Mouse (Mus musculus): Measurements from ENCODE around the gene Ror1. TPM values are rescaled to one million over a fixed set of nuclear protein-coding genes. Genes with fewer than 3 reads are reported as not detected.

The Ror1 gene
- polyA plus RNA-seq, 1 experiment, result 0.06 TPM

DNA sequence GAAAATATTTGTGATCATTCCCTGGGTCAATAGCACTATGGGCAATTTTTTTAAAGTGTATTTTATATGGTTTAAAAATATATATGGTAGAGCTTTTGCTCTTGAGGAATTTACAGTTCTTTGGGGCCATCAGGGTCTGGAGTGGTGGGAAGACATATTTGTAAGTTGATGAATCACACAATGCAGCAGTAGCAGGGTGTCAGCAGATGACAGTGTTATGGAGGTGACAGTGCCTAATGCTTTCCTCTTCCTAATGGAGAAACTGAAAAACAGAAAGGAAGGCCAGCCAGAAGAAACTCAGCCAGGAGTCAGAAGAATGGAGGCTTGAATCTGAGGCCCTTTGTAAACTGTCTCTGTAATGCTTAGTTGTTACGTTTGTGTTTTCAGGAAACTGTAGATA is 181.4 kb downstream of the Ror1 start:
- H3K27me3 ChIP-seq (ENCODE audit: control insufficient read depth, insufficient read depth, insufficient read length), result no peaks in the 10 kb centered on the region
- H3K36me3 ChIP-seq (ENCODE audit: control insufficient read depth, insufficient read depth), result no peaks in the 10 kb centered on the region
- H3K79me2 ChIP-seq (ENCODE audit: control insufficient read depth, insufficient read depth), result no peaks in the 10 kb centered on the region
- H3K4me2 ChIP-seq (ENCODE audit: low read depth), result no peak overlapping the region
- H3ac ChIP-seq (ENCODE audit: control insufficient read depth, insufficient read length), result no peak overlapping the region
- no peak overlapping the region for H3K4me3 ChIP-seq
- TF ChIP-seq REST (IDR thresholded peaks at IDR 0.05; ENCODE audit: insufficient read depth, insufficient read length) (no peak), SRF (IDR thresholded peaks at IDR 0.05; ENCODE audit: control insufficient read depth, insufficient read length, low read depth) (no peak), USF1 (IDR thresholded peaks at IDR 0.05; ENCODE audit: low read depth) (no peak), E2F4 (IDR thresholded peaks at IDR 0.05; ENCODE audit: insufficient read depth) (no peak), TCF3 (IDR thresholded peaks at IDR 0.05; ENCODE audit: insufficient read length, low read depth) (no peak), MYOD1 (IDR thresholded peaks at IDR 0.05; ENCODE audit: control insufficient read depth in 1 of 3, insufficient read length in 2 of 3, low read depth in 2 of 3) (no peak), MYOG (IDR thresholded peaks at IDR 0.05; ENCODE audit: control insufficient read depth in 1 of 3, insufficient read depth in 1 of 3, insufficient read length in 2 of 3, low read depth in 2 of 3) (no peak), POLR2AphosphoS2 (IDR thresholded peaks at IDR 0.05; ENCODE audit: insufficient read length, low read depth) (no peak), TCF12 (IDR thresholded peaks at IDR 0.05; ENCODE audit: insufficient read depth, poor library complexity, severe bottlenecking) (no peak), CEBPB (IDR thresholded peaks at IDR 0.05; ENCODE audit: insufficient read depth, poor library complexity, severe bottlenecking) (no peak), MAX (IDR thresholded peaks at IDR 0.05; ENCODE audit: low read depth) (no peak), POLR2A (IDR thresholded peaks at IDR 0.05; ENCODE audit: insufficient read length, low read depth) (no peak)

DNA sequence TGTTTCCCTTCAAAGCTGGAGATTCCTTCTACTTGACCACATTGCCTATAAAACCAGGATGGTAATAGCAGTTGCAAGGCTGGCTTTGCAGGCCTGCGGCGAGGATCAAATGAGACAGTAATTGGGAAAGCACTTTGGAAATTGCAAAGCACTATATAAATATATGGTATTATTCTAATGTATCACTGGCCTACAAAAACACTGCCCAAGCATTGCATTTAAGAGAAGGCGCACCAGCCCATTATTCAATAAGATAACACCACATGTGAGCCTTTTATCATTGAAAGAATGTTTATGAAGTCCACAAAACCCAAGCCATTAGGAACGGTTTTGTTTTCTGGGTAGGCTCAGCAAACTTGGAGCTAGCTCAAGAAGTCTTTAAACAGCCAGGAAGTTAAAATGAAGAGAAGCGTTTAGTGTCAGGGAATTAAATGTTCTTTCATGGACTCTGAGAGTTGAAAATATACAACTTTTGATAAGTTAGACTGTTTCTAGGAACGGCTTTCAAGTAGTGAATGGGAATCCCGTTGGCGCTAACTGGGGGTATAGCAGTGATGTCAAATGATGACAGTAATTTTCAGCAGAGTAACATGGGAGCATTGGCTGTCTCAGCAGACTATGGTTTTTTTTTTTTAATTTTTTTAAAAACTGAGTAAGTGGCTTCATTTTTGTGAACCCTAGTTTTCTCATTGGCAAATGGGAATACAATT is 187.7 kb downstream of the Ror1 start:
- no peaks in the 10 kb centered on the region for H3K79me2 ChIP-seq (ENCODE audit: control insufficient read depth, insufficient read depth)
- no peak overlapping the region for H3ac ChIP-seq (ENCODE audit: control insufficient read depth, insufficient read length)
- no peak for TF ChIP-seq POLR2AphosphoS2 (IDR thresholded peaks at IDR 0.05; ENCODE audit: insufficient read length, low read depth)
- no peak for TF ChIP-seq CEBPB (IDR thresholded peaks at IDR 0.05; ENCODE audit: insufficient read depth, poor library complexity, severe bottlenecking)
- TF ChIP-seq MAX (IDR thresholded peaks at IDR 0.05; ENCODE audit: low read depth), result no peak
- no peak for TF ChIP-seq TCF3 (IDR thresholded peaks at IDR 0.05; ENCODE audit: insufficient read length, low read depth)
- no peak for TF ChIP-seq TCF12 (IDR thresholded peaks at IDR 0.05; ENCODE audit: insufficient read depth, poor library complexity, severe bottlenecking)
- TF ChIP-seq MYOG (IDR thresholded peaks at IDR 0.05; ENCODE audit: control insufficient read depth in 1 of 3, insufficient read depth in 1 of 3, insufficient read length in 2 of 3, low read depth in 2 of 3), result no peak
- no peak for TF ChIP-seq POLR2A (IDR thresholded peaks at IDR 0.05; ENCODE audit: insufficient read length, low read depth)
- TF ChIP-seq REST (IDR thresholded peaks at IDR 0.05; ENCODE audit: insufficient read depth, insufficient read length), result no peak
- TF ChIP-seq USF1 (IDR thresholded peaks at IDR 0.05; ENCODE audit: low read depth), result no peak
- no peak for TF ChIP-seq SRF (IDR thresholded peaks at IDR 0.05; ENCODE audit: control insufficient read depth, insufficient read length, low read depth)
- TF ChIP-seq MYOD1 (IDR thresholded peaks at IDR 0.05; ENCODE audit: control insufficient read depth in 1 of 3, insufficient read length in 2 of 3, low read depth in 2 of 3), result no peak
- TF ChIP-seq E2F4 (IDR thresholded peaks at IDR 0.05; ENCODE audit: insufficient read depth), result no peak
- no peaks in the 10 kb centered on the region for H3K27me3 ChIP-seq (ENCODE audit: control insufficient read depth, insufficient read depth, insufficient read length)
- H3K4me3 ChIP-seq, result no peak overlapping the region
- H3K4me2 ChIP-seq (ENCODE audit: low read depth), result no peak overlapping the region
- no peaks in the 10 kb centered on the region for H3K36me3 ChIP-seq (ENCODE audit: control insufficient read depth, insufficient read depth)

DNA sequence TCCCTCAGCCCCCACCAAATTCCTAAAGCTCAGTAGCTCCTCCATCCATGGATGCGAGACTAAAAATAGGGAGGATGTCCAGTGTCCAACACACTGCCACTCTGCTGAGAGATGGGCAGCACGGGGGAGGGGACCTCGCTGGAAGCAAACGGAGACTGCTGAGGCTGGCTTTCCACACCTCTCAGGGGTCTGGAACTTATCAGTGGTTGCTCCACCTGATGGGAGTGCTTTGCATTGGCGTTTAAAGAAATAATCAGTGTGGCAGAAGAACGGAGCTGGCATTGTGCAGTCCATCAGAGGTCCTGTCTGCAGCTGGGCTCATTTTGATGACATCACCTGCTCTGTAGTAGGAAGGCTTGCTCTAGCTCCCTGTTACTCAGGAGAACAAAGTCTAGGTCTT is 188.9 kb downstream of the Ror1 start:
- H3K4me2 ChIP-seq (ENCODE audit: low read depth), result no peak overlapping the region
- no peaks in the 10 kb centered on the region for H3K27me3 ChIP-seq (ENCODE audit: control insufficient read depth, insufficient read depth, insufficient read length)
- no peak overlapping the region for H3ac ChIP-seq (ENCODE audit: control insufficient read depth, insufficient read length)
- H3K79me2 ChIP-seq (ENCODE audit: control insufficient read depth, insufficient read depth), result no peaks in the 10 kb centered on the region
- H3K36me3 ChIP-seq (ENCODE audit: control insufficient read depth, insufficient read depth), result no peaks in the 10 kb centered on the region
- no peak for TF ChIP-seq USF1 (IDR thresholded peaks at IDR 0.05; ENCODE audit: low read depth)
- no peak overlapping the region for H3K4me3 ChIP-seq

DNA sequence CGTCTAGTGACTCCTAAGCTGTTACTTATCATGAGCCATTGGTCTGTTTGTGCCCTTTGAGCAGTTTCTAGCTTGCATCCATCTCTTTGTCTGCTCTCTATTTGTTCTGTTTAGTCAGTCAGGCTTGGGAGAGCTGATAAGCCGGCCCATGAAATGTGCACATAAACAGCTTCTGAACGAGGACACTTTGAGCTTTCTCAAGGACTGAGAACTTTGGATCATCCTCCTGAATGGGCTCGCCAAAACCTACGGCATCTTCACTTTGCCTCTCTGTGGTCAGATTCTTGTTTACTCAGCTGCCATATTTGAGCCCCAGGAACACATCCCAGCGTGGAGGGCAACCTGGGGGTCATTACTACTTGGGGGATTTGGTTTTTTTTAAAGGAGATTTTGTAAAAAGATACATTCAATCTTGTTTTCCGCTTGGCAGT is 190.5 kb downstream of the Ror1 start:
- H3ac ChIP-seq (ENCODE audit: control insufficient read depth, insufficient read length), result no peak overlapping the region
- no peaks in the 10 kb centered on the region for H3K79me2 ChIP-seq (ENCODE audit: control insufficient read depth, insufficient read depth)
- H3K36me3 ChIP-seq (ENCODE audit: control insufficient read depth, insufficient read depth), result no peaks in the 10 kb centered on the region
- TF ChIP-seq MAX (IDR thresholded peaks at IDR 0.05; ENCODE audit: low read depth) (no peak), MYOD1 (IDR thresholded peaks at IDR 0.05; ENCODE audit: control insufficient read depth in 1 of 3, insufficient read length in 2 of 3, low read depth in 2 of 3) (peak in 2 of 3 experiments; percentile 61 to 63), TCF12 (IDR thresholded peaks at IDR 0.05; ENCODE audit: insufficient read depth, poor library complexity, severe bottlenecking) (peak; percentile 68)
- H3K4me2 ChIP-seq (ENCODE audit: low read depth), result peak overlapping the region; percentile 40
- no peaks in the 10 kb centered on the region for H3K27me3 ChIP-seq (ENCODE audit: control insufficient read depth, insufficient read depth, insufficient read length)
- no peak overlapping the region for H3K4me3 ChIP-seq

DNA sequence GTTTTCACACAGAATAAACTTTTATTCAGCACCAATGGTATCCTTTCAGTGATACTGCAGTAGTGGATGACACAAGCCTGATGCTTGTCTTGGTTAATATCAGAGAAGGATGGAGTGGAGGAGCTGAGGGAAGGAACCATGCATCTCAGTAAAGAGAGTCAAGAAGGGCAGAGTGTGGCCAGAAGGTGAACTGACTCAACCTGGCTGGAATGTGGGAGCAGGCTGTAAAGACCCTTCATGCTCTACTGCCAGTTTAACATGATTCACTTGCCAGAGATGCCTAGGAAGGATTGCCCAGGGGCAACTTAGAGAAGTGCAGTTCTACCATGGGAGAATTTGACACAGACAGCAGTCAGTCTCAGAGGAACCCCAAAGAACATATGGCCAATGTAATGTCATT is 191.2 kb downstream of the Ror1 start:
- TF ChIP-seq REST (IDR thresholded peaks at IDR 0.05; ENCODE audit: insufficient read depth, insufficient read length), result no peak
- TF ChIP-seq SRF (IDR thresholded peaks at IDR 0.05; ENCODE audit: control insufficient read depth, insufficient read length, low read depth), result no peak
- TF ChIP-seq MAX (IDR thresholded peaks at IDR 0.05; ENCODE audit: low read depth), result no peak
- TF ChIP-seq MYOD1 (IDR thresholded peaks at IDR 0.05; ENCODE audit: control insufficient read depth in 1 of 3, insufficient read length in 2 of 3, low read depth in 2 of 3), result no peak
- TF ChIP-seq POLR2AphosphoS2 (IDR thresholded peaks at IDR 0.05; ENCODE audit: insufficient read length, low read depth), result no peak
- TF ChIP-seq CEBPB (IDR thresholded peaks at IDR 0.05; ENCODE audit: insufficient read depth, poor library complexity, severe bottlenecking), result no peak
- TF ChIP-seq TCF12 (IDR thresholded peaks at IDR 0.05; ENCODE audit: insufficient read depth, poor library complexity, severe bottlenecking), result no peak
- TF ChIP-seq TCF3 (IDR thresholded peaks at IDR 0.05; ENCODE audit: insufficient read length, low read depth), result no peak
- TF ChIP-seq MYOG (IDR thresholded peaks at IDR 0.05; ENCODE audit: control insufficient read depth in 1 of 3, insufficient read depth in 1 of 3, insufficient read length in 2 of 3, low read depth in 2 of 3), result no peak
- H3K36me3 ChIP-seq (ENCODE audit: control insufficient read depth, insufficient read depth), result no peaks in the 10 kb centered on the region
- H3K27me3 ChIP-seq (ENCODE audit: control insufficient read depth, insufficient read depth, insufficient read length), result no peaks in the 10 kb centered on the region
- peak overlapping the region; percentile 40 for H3K4me2 ChIP-seq (ENCODE audit: low read depth)
- no peak overlapping the region for H3ac ChIP-seq (ENCODE audit: control insufficient read depth, insufficient read length)
- no peaks in the 10 kb centered on the region for H3K79me2 ChIP-seq (ENCODE audit: control insufficient read depth, insufficient read depth)
- H3K4me3 ChIP-seq, result no peak overlapping the region
